ENCODE assay signal across 9 mouse cellular contexts in the genomic region with DNA sequence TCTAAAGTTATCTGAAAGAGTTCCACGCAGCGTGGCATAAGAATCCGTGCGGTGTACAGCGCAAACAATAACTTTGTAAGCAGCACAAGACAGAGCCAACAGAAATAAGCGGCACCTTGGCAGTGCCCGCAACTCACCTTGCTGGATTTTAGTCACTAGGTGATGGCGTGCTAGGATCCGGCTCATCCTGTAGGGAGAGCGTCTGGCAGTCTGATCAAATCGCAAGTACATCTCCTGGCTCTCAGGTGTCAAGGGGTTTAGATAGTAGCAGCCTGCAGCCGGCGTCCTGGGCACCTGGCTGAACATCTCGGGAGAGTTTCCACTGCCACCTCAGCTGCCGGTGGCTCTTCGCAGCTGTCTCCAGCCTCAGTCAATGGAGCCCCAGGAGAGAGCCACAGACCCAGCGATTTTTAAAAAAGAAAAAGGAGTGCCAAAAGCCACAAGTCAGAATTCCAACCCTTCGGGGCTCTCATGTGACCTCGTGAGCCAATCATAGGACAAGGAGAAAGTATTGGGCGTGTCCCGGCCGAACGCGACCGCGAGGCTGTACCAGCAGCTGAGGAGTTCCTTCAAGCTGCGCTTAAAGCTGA. TPM values are rescaled to one million over a fixed set of nuclear protein-coding genes. Genes with fewer than 3 reads are reported as not detected.
DNase-seq lines count a peak whose midpoint lies in the region; ATAC-seq and TF ChIP-seq lines count a peak whose summit lies in the region.
"Had no signal": no experiment of that assay in that cellular context is flagged by ENCODE, and none has a peak within 500 bp of the region (broad histone marks: within the 10 kb centered on the region; RNA-seq: fewer than 3 reads in every experiment).

No protein-coding gene starts in this region.

- no peaks in the 10 kb centered on the region for H3K9me3 ChIP-seq in embryonic facial prominence, embryonic 12.5 days
- H3K9me3 ChIP-seq in midbrain, embryonic 16.5 days (replicated peaks; ENCODE audit: control insufficient read depth, low read length, poor library complexity, severe bottlenecking) = no peaks in the 10 kb centered on the region

- no peaks in the 10 kb centered on the region for H3K27me3 ChIP-seq in embryonic facial prominence, embryonic 12.5 days
- no peaks in the 10 kb centered on the region for H3K27me3 ChIP-seq in kidney, adult 2 months (replicated peaks; ENCODE audit: control insufficient read depth, insufficient read depth, low read length)
- no peaks in the 10 kb centered on the region for H3K27me3 ChIP-seq in liver, adult 2 months (ENCODE audit: control insufficient read depth, insufficient read depth, low read length)
- no peaks in the 10 kb centered on the region; the same call in 1 of the 2 replicates for H3K27me3 ChIP-seq in midbrain, embryonic 16.5 days (ENCODE audit: control insufficient read depth, insufficient read depth, low read depth, low read length)

- H3K9ac ChIP-seq in embryonic facial prominence, embryonic 12.5 days = peak overlapping the region; percentile 50
- peak overlapping the region; percentile 82 for H3K9ac ChIP-seq in liver, adult 2 months (ENCODE audit: low read depth, low read length)
- peak overlapping the region; percentile 58 for H3K9ac ChIP-seq in midbrain, embryonic 16.5 days (ENCODE audit: low read depth, low read length)

- no peak for TF ChIP-seq POLR2A in kidney, adult 2 months (IDR thresholded peaks at IDR 0.05; ENCODE audit: low read depth, low read length)
- TF ChIP-seq POLR2A in liver, adult 2 months (IDR thresholded peaks at IDR 0.05; ENCODE audit: extremely low read depth, insufficient read depth, low read length) = peak; percentile 28; the same call in 1 of the 2 replicates

- peaks cover 16% of the 10 kb centered on the region for H3K79me2 ChIP-seq in liver, adult 2 months (ENCODE audit: control insufficient read depth, insufficient read depth, low read length)

- no peaks in the 10 kb centered on the region for H3K36me3 ChIP-seq in embryonic facial prominence, embryonic 12.5 days
- H3K36me3 ChIP-seq in kidney, adult 2 months (ENCODE audit: control insufficient read depth, insufficient read depth, low read length) = no peaks in the 10 kb centered on the region
- H3K36me3 ChIP-seq in liver, adult 2 months (ENCODE audit: control insufficient read depth, insufficient read depth, low read length) = no peaks in the 10 kb centered on the region
- H3K36me3 ChIP-seq in midbrain, embryonic 16.5 days (ENCODE audit: control insufficient read depth, insufficient read depth, low read length) = no peaks in the 10 kb centered on the region
- H3K36me3 ChIP-seq: G1E had no signal

- peak overlapping the region; percentile 62 for H3K4me3 ChIP-seq in embryonic facial prominence, embryonic 12.5 days
- H3K4me3 ChIP-seq in kidney, adult 2 months (ENCODE audit: insufficient read depth, low read depth, low read length) = peak overlapping the region; percentile 69
- peak overlapping the region; percentile 70 for H3K4me3 ChIP-seq in liver, adult 2 months (ENCODE audit: insufficient read depth, low read depth, low read length)
- H3K4me3 ChIP-seq in midbrain, embryonic 16.5 days (ENCODE audit: low read depth, low read length) = peak overlapping the region; percentile 48

- H3K4me1 ChIP-seq in embryonic facial prominence, embryonic 12.5 days = 0 out of 2 replicates have a peak, but pooled peaks cover 4% of the 10 kb centered on the region
- peaks cover 4% of the 10 kb centered on the region; the same call in 1 of the 2 replicates for H3K4me1 ChIP-seq in kidney, adult 2 months (ENCODE audit: control insufficient read depth, insufficient read depth, low read length)
- H3K4me1 ChIP-seq in liver, adult 2 months (ENCODE audit: control insufficient read depth, insufficient read depth, low read length) = peaks cover 23% of the 10 kb centered on the region
- H3K4me1 ChIP-seq in midbrain, embryonic 16.5 days (ENCODE audit: control insufficient read depth, insufficient read depth, low read length) = peaks cover 7% of the 10 kb centered on the region; the same call in 1 of the 2 replicates

- H3K27ac ChIP-seq in embryonic facial prominence, embryonic 12.5 days = no peak overlapping the region
- peak overlapping the region; percentile 34 for H3K27ac ChIP-seq in kidney, adult 2 months (ENCODE audit: insufficient read depth, low read depth, low read length)
- peak overlapping the region; percentile 87 for H3K27ac ChIP-seq in liver, adult 2 months (replicated peaks; ENCODE audit: insufficient read depth, low read depth, low read length)
- no peak overlapping the region for H3K27ac ChIP-seq in midbrain, embryonic 16.5 days (ENCODE audit: low read length)

- peak; percentile 62 to 64 for DNase-seq in cerebellum, postnatal 10 days
- no peak for DNase-seq in cerebellum, adult 9-10 months
- DNase-seq in heart, adult 9 months (ENCODE audit: low spot score in 2 of 2) = peak; percentile 84 to 89
- peak; percentile 88 for DNase-seq in kidney, adult 2 months
- DNase-seq in liver, adult 2 months (ENCODE audit: extremely low read depth, low read depth, low spot score) = peak; percentile 88
- DNase-seq in testis, postnatal 14 days (ENCODE audit: low spot score) = peak; percentile 50

- 2% methylated on average over 27 of the region's 27 CpGs for WGBS in embryonic facial prominence, embryonic 12.5 days
- WGBS in kidney, adult 2 months = under 1% methylated on average over 27 of the region's 27 CpGs
- WGBS in liver, adult 2 months = 1% methylated on average over 27 of the region's 27 CpGs
- WGBS in midbrain, embryonic 16.5 days = 4% methylated on average over 27 of the region's 27 CpGs

- H3K4me2 ChIP-seq in embryonic facial prominence, embryonic 12.5 days (replicated peaks) = peak overlapping the region; percentile 78
- H3K4me2 ChIP-seq in midbrain, embryonic 16.5 days (ENCODE audit: low read length) = peak overlapping the region; percentile 95

- ATAC-seq in embryonic facial prominence, embryonic 12.5 days (ENCODE audit: insufficient number of reproducible peaks, insufficient read depth, low FRiP score, low TSS enrichment) = peak; percentile 80
- ATAC-seq in midbrain, embryonic 16.5 days = peak; percentile 92

- no peak for TF ChIP-seq CTCF in kidney, adult 2 months (conservative IDR thresholded peaks at IDR 0.05; ENCODE audit: insufficient read depth, insufficient read length, low read depth, low read length)
- TF ChIP-seq CTCF in liver, adult 2 months (IDR thresholded peaks at IDR 0.05; ENCODE audit: low read depth, low read length) = no peak

RNA-seq across cellular contexts. Expression of gene Stard13, which starts 43.8 kb away (rescaled TPM):
- polyA plus RNA-seq in embryonic facial prominence, embryonic 12.5 days (2016; fragmentation: Nextera tagmentation; extraction: Ambion mirVana) = 7.6 and 8.5 TPM in 2 replicates
- 7.3 and 9.9 TPM in 2 replicates for polyA plus RNA-seq in kidney, adult 2 months (2012; rRNA removed)
- total RNA-seq in liver, adult 2 months (2014; rRNA removed) = 21.3 and 25.0 TPM in 2 replicates
- polyA plus RNA-seq in liver, adult 2 months (2012; rRNA removed) = 7.8 and 7.9 TPM in 2 replicates
- polyA plus RNA-seq in midbrain, embryonic 16.5 days (2015; fragmentation: Nextera tagmentation; extraction: Ambion mirVana) = 3.6 and 5.2 TPM in 2 replicates
- polyA plus RNA-seq: G1E had no signal

Comparison
In these comparisons a context has a peak if more than half of its experiments do, and no peak if none do; other contexts are left out.
1. H3K27ac ChIP-seq: peak in kidney, adult 2 months (single experiment) and liver, adult 2 months (single experiment); none in embryonic facial prominence, embryonic 12.5 days (single experiment) and midbrain, embryonic 16.5 days (single experiment).
2. Peak in every context shown above with its lines, with median percentiles within 50 percentile points of each other: H3K4me3 ChIP-seq and H3K9ac ChIP-seq.